Mouse (Mus musculus) olfactory bulb, adult 2 months (tissue): ENCODE data around the gene Lipc. TPM values are rescaled to one million over a fixed set of nuclear protein-coding genes. Genes with fewer than 3 reads are reported as not detected.
"Not testable (repeated sequence)": the region's sequence is repeated elsewhere in the genome, so short reads cannot be mapped to it uniquely, and the experiment has no call there.

Source experiments
- H3K27ac ChIP-seq: fragments of 200-500 bp; 2 replicates; pipeline ENCODE4 v1.5.1; 2012; ENCODE audit warnings: low read depth, low read length; ENCODE audit not compliant: insufficient read depth
- H3K4me1 ChIP-seq: fragments of 200-500 bp; 2 replicates; pipeline ENCODE4 v1.6.1; 2012; ENCODE audit warnings: low read length; ENCODE audit not compliant: control insufficient read depth, insufficient read depth
- H3K4me3 ChIP-seq: fragments of 200-500 bp; 2 replicates; pipeline ENCODE4 v1.5.1; 2012; ENCODE audit warnings: mild to moderate bottlenecking, low read depth, low read length, moderate library complexity; ENCODE audit not compliant: insufficient read depth
- CTCF ChIP-seq: fragments of 200-500 bp; IDR thresholded peaks from 2 replicates; pipeline ENCODE4 v1.5.1; 2012; ENCODE audit warnings: low read depth, mild to moderate bottlenecking, low read length, moderate library complexity; ENCODE audit not compliant: insufficient read depth
- POLR2A ChIP-seq: fragments of 200-500 bp; IDR thresholded peaks from 2 replicates; pipeline ENCODE4 v1.6.1; 2012; ENCODE audit warnings: mild to moderate bottlenecking, low read depth, low read length, moderate library complexity; ENCODE audit not compliant: insufficient read depth
- WGBS: fragments of 180-500 bp; shearing (Covaris S2); methylation state at CpG from one replicate; pipeline ENCODE4 v1.1.7; 2018; 5-methylcytosine and 5-hydroxymethylcytosine counted together
- polyA plus RNA-seq: library from polyadenylated mRNA; stranded (reverse); fragments of >200 nt; gene quantifications from 2 replicates; pipeline ENCODE4 v1.2.4, GENCODE M21; 2012; ENCODE audit warnings: low replicate concordance; ENCODE audit not compliant: missing spikeins, insufficient read depth, insufficient read length

The Lipc gene
- polyA plus RNA-seq, 1 experiment = not detected

DNA sequence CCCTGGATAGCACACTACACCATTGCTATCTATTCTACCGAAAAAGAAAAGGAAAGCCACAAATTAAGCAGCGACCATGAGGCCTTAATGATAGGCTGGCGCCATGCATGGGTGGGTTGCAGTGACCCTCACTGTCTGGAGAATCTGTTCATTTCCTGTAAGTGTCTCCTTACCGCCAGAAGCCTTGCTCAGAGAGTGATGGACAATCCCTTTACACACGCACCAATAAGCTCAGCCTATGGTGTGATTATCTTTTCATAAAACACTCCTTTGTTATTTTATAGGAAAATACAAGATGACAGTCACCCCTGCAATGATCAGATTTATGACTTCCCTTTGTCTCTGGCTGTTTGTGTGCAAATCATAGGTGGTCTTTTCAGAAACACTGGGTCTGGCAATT lies 92.8 kb downstream of the Lipc start:
- no peak for TF ChIP-seq CTCF
- no peak for TF ChIP-seq POLR2A
- Histone ChIP-seq H3K4me1 (peaks cover 17% of the 10 kb centered on the region), H3K4me3 (no peak overlapping the region), H3K27ac (no peak overlapping the region)
- WGBS = 81% methylated on average over 5 of the region's 5 CpGs

DNA sequence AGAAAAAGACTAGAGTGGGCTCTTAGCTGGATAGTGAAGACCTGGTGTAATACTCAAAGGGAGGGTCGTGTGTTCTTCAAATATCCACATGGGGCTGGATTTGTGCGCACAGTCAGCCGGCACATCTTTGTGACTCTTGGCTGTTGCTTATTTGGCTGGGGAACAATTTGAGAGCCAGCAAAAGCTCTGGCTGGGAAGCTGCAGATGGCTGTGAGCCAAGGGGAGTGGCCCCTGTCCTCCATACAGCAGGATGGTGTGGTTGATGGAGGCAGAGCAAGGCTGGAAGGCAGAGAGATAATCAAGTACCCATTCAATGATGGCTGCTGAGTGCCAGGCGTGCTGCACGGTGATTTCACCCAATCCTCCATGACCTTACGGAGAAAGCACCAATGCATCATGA lies 96.2 kb downstream of the Lipc start:
- no peak for TF ChIP-seq POLR2A
- 27% methylated on average over 6 of the region's 6 CpGs for WGBS

DNA sequence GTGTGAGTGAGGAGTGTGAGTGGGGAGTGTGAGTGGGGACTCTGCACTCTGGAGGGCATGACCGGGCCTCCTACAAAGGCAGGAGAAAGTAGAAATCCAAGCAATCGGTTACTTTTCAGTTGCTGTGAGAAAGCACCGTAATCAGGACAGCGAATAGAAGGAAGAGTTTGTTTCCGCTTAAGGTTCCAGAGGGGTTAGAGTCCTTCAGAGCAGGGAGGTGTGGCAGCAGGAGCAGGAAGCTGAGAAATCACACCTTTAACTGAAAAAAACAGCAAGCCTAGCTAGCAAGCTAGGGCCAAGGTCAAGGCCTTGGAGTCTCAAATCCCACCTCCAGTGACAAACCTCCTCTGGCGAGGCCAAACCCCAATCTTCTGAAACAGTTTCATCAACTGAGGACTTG lies 97.1 kb downstream of the Lipc start:
- H3K27ac ChIP-seq = no peak overlapping the region
- peaks cover 9% of the 10 kb centered on the region for H3K4me1 ChIP-seq
- H3K4me3 ChIP-seq = no peak overlapping the region
- TF ChIP-seq POLR2A (no peak), CTCF (no peak)
- 78% methylated on average over 6 of the region's 6 CpGs for WGBS

More for the DNA sequence above, 96.2 kb downstream of the Lipc start:
- H3K27ac ChIP-seq = peak overlapping the region; percentile 47; the same call in 1 of the 2 replicates
- peaks cover 9% of the 10 kb centered on the region for H3K4me1 ChIP-seq
- H3K4me3 ChIP-seq = no peak overlapping the region

DNA sequence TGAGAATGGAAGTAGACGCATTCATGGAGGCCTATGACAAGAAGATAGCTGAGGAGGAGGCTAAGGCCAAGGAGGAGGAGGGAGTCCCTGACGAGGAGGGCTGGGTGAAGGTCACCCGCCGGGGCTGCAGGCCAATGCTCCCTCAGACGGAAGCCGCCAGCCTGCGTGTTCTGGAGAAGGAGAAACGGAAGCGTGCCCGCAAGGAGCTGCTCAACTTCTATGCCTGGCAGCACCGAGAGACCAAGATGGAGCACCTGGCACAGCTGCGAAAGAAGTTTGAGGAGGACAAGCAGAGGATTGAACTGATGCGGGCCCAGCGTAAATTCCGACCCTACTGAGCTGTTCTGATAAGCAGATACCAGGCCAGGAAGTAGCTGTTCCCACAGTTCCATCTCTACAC lies 98.9 kb downstream of the Lipc start:
- not testable (repeated sequence) for H3K27ac ChIP-seq, H3K4me3 ChIP-seq
- WGBS = 95% methylated on average over 15 of the region's 15 CpGs
- peaks cover 12% of the 10 kb centered on the region for H3K4me1 ChIP-seq

DNA sequence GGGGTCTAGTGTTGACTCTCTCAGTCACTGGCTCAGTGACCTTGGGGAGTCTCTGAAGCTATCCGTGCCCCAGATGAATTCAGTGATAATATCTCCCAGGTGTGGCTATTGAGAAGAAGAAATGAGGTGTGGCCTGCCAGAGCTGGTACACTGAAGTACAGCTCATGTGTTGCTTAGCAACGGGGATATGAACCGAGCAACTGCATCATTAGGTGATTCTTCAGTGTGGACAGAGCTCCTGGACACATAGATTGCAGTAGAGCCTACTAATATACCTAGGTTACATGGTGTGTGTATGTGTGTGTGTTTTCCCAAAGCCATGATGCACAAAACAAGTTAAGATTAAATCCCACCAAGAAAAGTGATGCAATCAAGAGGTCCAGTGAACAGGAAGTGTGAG lies 100.5 kb downstream of the Lipc start:
- H3K4me3 ChIP-seq = no peak overlapping the region
- H3K4me1 ChIP-seq = peaks cover 15% of the 10 kb centered on the region
- TF ChIP-seq CTCF (no peak), POLR2A (no peak)
- 81% methylated on average over 3 of the region's 3 CpGs for WGBS
- H3K27ac ChIP-seq = no peak overlapping the region

DNA sequence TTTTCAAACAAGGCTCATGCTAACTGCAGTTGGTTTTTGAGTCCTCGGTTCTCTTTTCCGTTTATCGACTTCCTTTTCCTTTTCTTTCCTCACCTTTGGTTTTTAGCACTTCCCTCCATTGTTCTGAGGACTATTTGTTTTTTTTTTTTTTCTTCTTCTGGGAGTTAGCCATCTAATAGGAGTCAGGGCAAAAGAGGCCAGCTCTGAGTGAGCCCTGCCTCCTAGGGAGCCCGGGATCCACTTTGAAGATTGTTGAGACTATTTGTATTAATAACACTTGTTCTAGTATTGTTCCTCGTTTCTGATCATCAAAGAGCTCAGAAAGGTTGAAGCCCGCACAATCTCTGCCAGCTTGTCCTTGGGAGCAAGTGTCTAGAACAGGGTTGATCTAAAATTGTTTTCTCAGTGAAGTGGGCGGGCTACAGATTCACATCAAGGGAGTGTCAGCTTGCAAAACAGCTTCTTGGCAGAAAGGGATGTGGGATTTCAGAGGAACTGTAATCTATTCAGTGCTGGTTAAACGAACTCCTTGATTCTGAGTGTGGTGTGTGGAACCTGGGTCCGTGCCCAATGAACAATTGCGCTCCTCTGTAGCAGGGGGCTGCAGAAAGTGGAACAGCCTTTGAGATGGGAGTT lies 103.8 kb downstream of the Lipc start:
- 16% methylated on average over 10 of the region's 10 CpGs for WGBS
- H3K4me3 ChIP-seq = no peak overlapping the region
- H3K4me1 ChIP-seq = peaks cover 6% of the 10 kb centered on the region
- TF ChIP-seq CTCF (no peak), POLR2A (no peak)
- no peak overlapping the region for H3K27ac ChIP-seq

DNA sequence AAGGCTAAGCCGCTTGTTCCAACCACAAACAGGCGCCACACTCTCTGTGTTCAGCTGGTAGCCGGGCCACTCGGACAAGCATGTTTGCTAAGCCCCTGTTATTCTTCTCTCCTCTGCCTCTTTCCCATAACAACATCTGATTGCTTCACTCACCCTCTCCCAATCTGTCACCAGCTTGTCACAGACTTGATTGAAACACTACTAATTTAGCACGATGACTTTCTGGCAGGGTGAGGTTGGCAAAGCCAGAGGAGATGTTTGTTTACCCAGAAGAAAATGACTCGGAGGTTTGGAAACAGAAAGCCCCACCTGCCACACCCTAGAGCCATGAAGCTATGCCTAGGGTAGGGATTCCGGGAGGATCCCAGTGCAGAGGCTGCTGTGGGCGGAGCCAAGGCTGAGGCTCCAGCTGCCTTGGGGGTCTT lies 104.4 kb downstream of the Lipc start:
- 49% methylated on average over 8 of the region's 8 CpGs for WGBS
- 0 out of 2 replicates have a peak overlapping the region, but pooled peaks have one; percentile 10 for H3K27ac ChIP-seq

DNA sequence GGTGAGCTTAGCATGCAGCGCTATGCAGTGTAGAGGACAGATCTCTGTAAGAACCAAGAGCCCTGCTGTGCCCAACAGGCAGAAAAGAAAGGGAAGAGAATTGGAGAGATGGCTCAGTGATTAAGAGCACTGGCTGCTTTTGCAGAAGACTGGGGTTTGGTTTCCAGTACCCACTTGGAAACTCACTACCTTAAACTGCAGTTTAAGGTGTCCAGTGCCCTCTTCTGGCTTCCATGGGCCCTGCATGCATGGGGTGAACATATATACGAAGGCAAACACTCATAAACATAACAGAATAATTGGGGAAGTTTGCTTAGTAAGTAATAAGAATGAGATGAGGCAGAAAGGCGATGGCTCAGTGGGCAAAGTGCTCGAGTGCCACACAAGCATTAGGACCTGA lies 108.8 kb downstream of the Lipc start:
- Histone ChIP-seq H3K27ac (no peak overlapping the region), H3K4me3 (no peak overlapping the region), H3K4me1 (peaks cover 14% of the 10 kb centered on the region)
- TF ChIP-seq POLR2A (no peak), CTCF (no peak)
- 92% methylated on average over 4 of the region's 4 CpGs for WGBS

More for the DNA sequence above, 104.4 kb downstream of the Lipc start:
- H3K4me1 ChIP-seq = peaks cover 6% of the 10 kb centered on the region
- H3K4me3 ChIP-seq = no peak overlapping the region
- TF ChIP-seq POLR2A (no peak), CTCF (no peak)

DNA sequence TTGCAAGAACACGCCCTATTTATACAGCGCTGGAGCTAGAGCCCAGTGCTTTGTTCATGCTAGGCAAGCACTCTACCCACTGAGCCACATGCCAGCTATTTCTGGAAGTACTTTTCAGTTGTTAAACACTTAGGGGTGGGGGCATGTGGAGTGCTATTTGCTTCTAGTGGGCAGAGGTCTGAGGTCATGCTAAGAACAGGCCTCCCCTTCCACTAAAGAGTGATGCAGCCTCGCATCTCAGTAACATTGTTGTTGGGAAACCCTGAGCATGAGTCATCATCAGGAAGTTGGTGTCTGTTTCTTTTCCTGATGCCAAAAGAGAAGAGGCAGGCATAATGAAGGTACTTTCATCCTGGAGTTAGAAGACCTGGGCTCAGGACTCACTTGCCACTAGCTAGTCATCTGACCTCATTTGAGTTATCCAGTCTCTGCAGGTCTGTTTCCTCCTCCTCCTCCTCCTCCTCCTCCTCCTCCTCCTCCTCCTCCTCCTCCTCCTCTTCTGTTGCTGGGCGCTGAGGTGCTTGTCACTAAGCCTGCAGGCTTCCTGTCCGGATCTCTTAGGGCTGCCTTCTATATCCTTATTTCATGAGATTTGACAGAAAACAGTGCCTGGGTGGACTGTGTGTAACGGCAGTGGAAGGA lies 109.6 kb downstream of the Lipc start:
- Histone ChIP-seq H3K4me1 (peaks cover 12% of the 10 kb centered on the region), H3K4me3 (no peak overlapping the region), H3K27ac (0 out of 2 replicates have a peak overlapping the region, but pooled peaks have one; percentile 40)
- WGBS = 51% methylated on average over 6 of the region's 6 CpGs
- TF ChIP-seq CTCF (no peak), POLR2A (no peak)
